Mouse (Mus musculus) G1E (cell line): ENCODE results near the gene Arrdc2. TPM values are rescaled to one million over a fixed set of nuclear protein-coding genes. Genes with fewer than 3 reads are reported as not detected.
"Not testable (repeated sequence)": the region's sequence is repeated elsewhere in the genome, so short reads cannot be mapped to it uniquely, and the experiment has no call there.

ENCODE experiments used
- ATAC-seq: 2 replicates; pipeline ENCODE4 v1.8.0; 2016; ENCODE audit warnings: mild to moderate bottlenecking; ENCODE audit not compliant: insufficient number of reproducible peaks, poor library complexity, low FRiP score, severe bottlenecking; ENCODE audit errors: extremely low read depth
- DNase-seq: peaks from one replicate; pipeline ENCODE4 v3.0.0; 2012; ENCODE audit warnings: low spot score
- H3K27me3 ChIP-seq: 2 replicates; pipeline ENCODE4 v1.6.1; 2012; ENCODE audit warnings: mild to moderate bottlenecking, low read length, inconsistent platforms; ENCODE audit not compliant: insufficient read depth
- H3K36me3 ChIP-seq: replicated peaks from 2 replicates; pipeline ENCODE3; 2012; ENCODE audit warnings: mild to moderate bottlenecking, inconsistent platforms
- H3K4me1 ChIP-seq: 2 replicates; pipeline ENCODE4 v1.6.1; 2012; ENCODE audit warnings: low read depth, low read length, inconsistent platforms, mixed read lengths; ENCODE audit not compliant: insufficient read depth
- H3K4me3 ChIP-seq: 2 replicates; pipeline ENCODE4 v1.5.1; 2012; ENCODE audit warnings: low read depth, mild to moderate bottlenecking, inconsistent platforms, low read length, moderate library complexity, mixed read lengths
- H3K9me3 ChIP-seq: replicated peaks from 2 replicates; pipeline ENCODE4 v1.6.1; 2012; ENCODE audit warnings: inconsistent platforms
- CTCF ChIP-seq: IDR thresholded peaks from 2 replicates; pipeline ENCODE4 v1.5.1; 2012; ENCODE audit warnings: low read depth, low read length, inconsistent platforms, mixed read lengths
- GATA1 ChIP-seq: IDR thresholded peaks from 2 replicates; pipeline ENCODE4 v1.6.1; 2012; ENCODE audit warnings: borderline replicate concordance, low read length, inconsistent platforms, mixed read lengths
- GATA2 ChIP-seq: IDR thresholded peaks from 2 replicates; pipeline ENCODE4 v1.6.1; 2012; ENCODE audit warnings: low read depth, low read length, inconsistent platforms, borderline replicate concordance
- POLR2AphosphoS5 ChIP-seq: IDR thresholded peaks from 2 replicates; pipeline ENCODE4 v1.6.1; 2012; ENCODE audit warnings: low read depth, low read length, inconsistent platforms; ENCODE audit not compliant: insufficient replicate concordance
- TAL1 ChIP-seq: conservative IDR thresholded peaks from 2 replicates; pipeline ENCODE4 v1.6.1; 2012; ENCODE audit warnings: low read depth, low read length, inconsistent platforms, mixed read lengths
- polyA plus RNA-seq: library from polyadenylated mRNA; stranded (reverse); fragments of >175 nt; gene quantifications from 2 replicates; pipeline ENCODE4 v1.2.3, GENCODE M21; 2012
- total RNA-seq, 2 experiments: library from RNA; stranded (forward) in 1 of 2; stranded (reverse) in 1 of 2; fragments of 200-1000 nt in 1 of 2; fragments of >200 nt in 1 of 2; fragmentation: Nextera tagmentation in 1 of 2; gene quantifications; 2 replicates each; pipeline ENCODE4 v1.2.3; 2014 to 2017

Gene Arrdc2
- total and polyA plus RNA-seq, 3 experiments: 12.3 to 78.9 (median 19.6) TPM

DNA sequence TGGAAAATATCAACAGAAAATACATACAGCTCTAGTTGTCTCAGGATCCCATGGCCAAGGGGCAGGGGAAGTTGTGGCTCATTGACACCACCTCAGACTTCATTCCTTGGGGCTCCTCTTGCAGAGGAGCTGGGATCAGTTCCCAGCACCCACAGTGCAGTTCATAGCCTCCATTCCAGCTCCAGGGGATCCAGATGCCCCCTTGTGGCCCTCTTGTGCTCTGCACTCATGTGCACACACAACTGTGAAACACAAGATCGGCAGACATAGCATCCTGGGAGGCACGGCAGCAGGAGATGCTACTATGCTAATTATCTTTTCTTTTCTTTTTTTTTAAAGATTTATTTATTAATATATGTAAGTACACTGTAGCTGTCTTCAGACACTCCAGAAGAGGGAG is 12.5 kb downstream of the Arrdc2 start:
- DNase-seq (no peak), ATAC-seq (no peak)
- H3K4me1 ChIP-seq: peaks cover 3% of the 10 kb centered on the region
- H3K27me3 ChIP-seq: peaks cover 58% of the 10 kb centered on the region
- H3K9me3 ChIP-seq: peaks cover 3% of the 10 kb centered on the region; the same call in 1 of the 2 replicates
- no peak overlapping the region for H3K4me3 ChIP-seq
- H3K36me3 ChIP-seq: no peaks in the 10 kb centered on the region
- TF ChIP-seq GATA2 (no peak), CTCF (no peak), POLR2AphosphoS5 (no peak), TAL1 (no peak), GATA1 (no peak)

DNA sequence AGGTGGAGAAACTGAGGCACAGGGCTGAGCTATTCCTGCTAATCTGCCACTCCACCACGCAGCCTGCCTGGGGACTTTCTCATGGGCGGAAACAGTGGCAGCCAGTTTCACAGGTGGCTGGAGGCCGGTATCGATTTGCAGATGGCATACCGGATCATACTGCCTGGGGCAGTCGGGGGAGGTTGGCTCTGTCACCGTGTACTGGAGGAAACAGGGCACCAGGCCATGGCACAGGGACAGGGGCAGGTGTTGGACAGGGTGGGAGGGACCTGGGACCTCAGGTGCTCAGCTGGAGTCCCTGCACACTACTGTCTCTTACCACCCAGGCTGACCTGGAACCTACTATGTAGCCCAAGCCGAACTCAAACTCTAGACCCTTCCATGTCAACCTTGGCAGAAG is 13.7 kb downstream of the Arrdc2 start:
- peaks cover 14% of the 10 kb centered on the region for H3K4me1 ChIP-seq

DNA sequence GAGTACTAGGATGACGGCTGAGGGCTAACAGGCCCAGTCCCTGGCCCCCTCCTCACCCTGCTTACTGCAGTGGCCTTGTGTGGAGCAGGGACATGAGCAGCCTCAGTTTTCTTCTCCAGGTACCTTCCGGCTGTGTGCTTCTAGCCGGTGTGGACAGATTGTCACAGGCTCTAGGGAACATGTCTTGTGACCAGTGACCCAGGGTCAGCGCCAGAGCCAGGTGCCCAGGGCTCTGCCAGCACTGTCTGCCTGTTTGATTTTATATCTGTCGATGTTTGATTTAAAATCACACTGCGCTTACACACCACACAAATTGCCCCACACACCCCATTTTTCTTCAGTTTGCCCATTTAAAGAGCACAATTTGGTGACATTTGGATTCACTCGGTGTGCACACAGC is 15.7 kb downstream of the Arrdc2 start:
- Histone ChIP-seq H3K4me3 (no peak overlapping the region), H3K9me3 (peaks cover 3% of the 10 kb centered on the region; the same call in 1 of the 2 replicates), H3K4me1 (peaks cover 27% of the 10 kb centered on the region), H3K27me3 (peaks cover 43% of the 10 kb centered on the region), H3K36me3 (peaks cover 27% of the 10 kb centered on the region)
- no peak for DNase-seq
- ATAC-seq: no peak
- TF ChIP-seq GATA1: no peak
- no peak for TF ChIP-seq CTCF
- no peak for TF ChIP-seq POLR2AphosphoS5
- no peak for TF ChIP-seq GATA2
- TF ChIP-seq TAL1: no peak

More for the DNA sequence above, 13.7 kb downstream of the Arrdc2 start:
- no peak for TF ChIP-seq GATA1
- TF ChIP-seq GATA2: no peak
- TF ChIP-seq POLR2AphosphoS5: no peak
- no peak for TF ChIP-seq CTCF
- no peak for TF ChIP-seq TAL1
- peaks cover 7% of the 10 kb centered on the region for H3K36me3 ChIP-seq
- H3K4me3 ChIP-seq: no peak overlapping the region
- H3K27me3 ChIP-seq: peaks cover 53% of the 10 kb centered on the region
- no peak for ATAC-seq
- no peak for DNase-seq
- H3K9me3 ChIP-seq: peaks cover 3% of the 10 kb centered on the region; the same call in 1 of the 2 replicates

DNA sequence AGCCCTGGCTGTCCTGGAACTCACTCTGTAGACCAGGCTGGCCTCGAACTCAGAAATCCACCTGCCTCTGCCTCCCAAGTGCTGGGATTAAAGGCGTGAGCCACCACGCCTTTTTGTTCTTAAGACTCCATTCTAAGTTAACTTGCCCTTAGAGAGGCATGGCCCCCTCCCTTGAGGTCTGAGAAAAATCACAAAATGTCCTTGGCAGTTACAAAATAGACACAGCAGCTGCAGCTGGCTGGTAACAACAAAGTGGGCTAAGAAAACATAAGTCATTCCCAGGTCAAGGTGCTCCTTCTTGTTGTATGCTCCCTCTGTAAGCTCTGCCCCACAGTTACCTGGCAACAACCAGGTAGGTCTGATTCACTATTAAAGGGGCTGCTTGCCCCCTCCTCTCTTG is 16.9 kb downstream of the Arrdc2 start:
- DNase-seq, ATAC-seq, H3K4me3 ChIP-seq, H3K9me3 ChIP-seq: not testable (repeated sequence)
- Histone ChIP-seq H3K4me1 (peaks cover 27% of the 10 kb centered on the region), H3K27me3 (peaks cover 35% of the 10 kb centered on the region), H3K36me3 (peaks cover 29% of the 10 kb centered on the region)

DNA sequence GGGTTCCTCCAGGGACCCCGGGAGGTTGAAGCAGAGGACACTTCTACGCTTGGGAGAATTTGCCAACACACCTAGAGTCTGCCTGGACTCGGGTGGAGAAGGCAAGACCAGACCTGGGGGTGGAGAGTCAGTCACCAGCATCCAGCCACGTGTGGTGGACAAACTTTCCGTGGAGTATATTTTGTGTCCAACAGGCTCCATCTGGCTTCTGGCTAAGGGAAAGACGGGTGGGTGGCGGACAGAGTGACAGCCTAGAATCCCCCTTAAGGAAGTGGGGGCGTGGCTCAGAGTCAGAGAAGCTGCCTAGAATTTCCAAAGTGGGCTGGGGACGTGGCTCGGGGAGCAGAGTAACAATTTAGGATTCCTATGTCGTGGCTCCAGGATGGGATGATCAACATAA is 17.5 kb downstream of the Arrdc2 start:
- peaks cover 31% of the 10 kb centered on the region for H3K4me1 ChIP-seq
- TF ChIP-seq GATA2 (no peak), TAL1 (no peak), CTCF (no peak), POLR2AphosphoS5 (no peak), GATA1 (no peak)
- peaks cover 29% of the 10 kb centered on the region for H3K36me3 ChIP-seq
- peaks cover 34% of the 10 kb centered on the region for H3K27me3 ChIP-seq
- DNase-seq (no peak), ATAC-seq (no peak)
- H3K9me3 ChIP-seq: peaks cover 2% of the 10 kb centered on the region; the same call in 1 of the 2 replicates
- no peak overlapping the region for H3K4me3 ChIP-seq

DNA sequence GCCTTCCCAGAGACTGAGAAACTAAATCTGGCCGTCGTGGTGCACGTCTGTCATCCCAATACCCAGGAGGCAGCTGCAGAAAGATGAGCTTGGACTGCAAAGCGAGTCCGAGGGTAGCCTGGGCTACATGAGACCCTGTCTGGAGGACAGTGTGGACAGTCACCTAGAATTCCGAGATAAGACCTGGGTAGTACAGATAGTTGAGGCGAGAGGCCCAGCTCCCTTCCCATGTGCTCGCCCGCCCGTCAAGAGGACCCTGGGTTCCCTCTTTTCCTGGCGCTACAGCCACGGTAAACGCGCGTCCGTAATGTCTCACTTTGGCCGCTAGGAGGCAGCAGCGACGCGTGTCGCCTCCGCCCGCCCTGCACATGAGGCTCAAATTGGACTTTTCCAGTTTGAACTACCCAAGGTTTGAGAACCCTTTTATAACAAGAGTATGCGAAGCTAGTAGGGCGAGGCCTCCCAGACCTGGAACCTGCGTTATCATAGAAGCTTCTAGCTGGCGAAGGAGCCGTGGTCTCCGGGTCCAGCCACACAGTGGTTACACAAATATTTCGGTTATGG is 18.0 kb downstream of the Arrdc2 start:
- ATAC-seq (peak; percentile 37; the same call in 1 of the 2 replicates), DNase-seq (peak; percentile 63)
- H3K27me3 ChIP-seq: peaks cover 29% of the 10 kb centered on the region
- no peak overlapping the region for H3K4me3 ChIP-seq
- TF ChIP-seq GATA1: no peak
- TF ChIP-seq GATA2: no peak
- TF ChIP-seq CTCF: peak; percentile 94
- no peak for TF ChIP-seq POLR2AphosphoS5
- no peak for TF ChIP-seq TAL1
- peaks cover 36% of the 10 kb centered on the region for H3K4me1 ChIP-seq
- no peaks in the 10 kb centered on the region; the same call in 1 of the 2 replicates for H3K9me3 ChIP-seq
- H3K36me3 ChIP-seq: peaks cover 29% of the 10 kb centered on the region
